Mouse (Mus musculus) granulocyte monocyte progenitor cell, adult 5-6 weeks (primary cell): ENCODE data around the gene Otud7b. TPM values are rescaled to one million over a fixed set of nuclear protein-coding genes. Genes with fewer than 3 reads are reported as not detected.

ENCODE experiments used
- ATAC-seq: replicated peaks from 2 replicates; pipeline ENCODE4 v1.8.0; 2016; ENCODE audit warnings: mild to moderate bottlenecking, moderate TSS enrichment, inconsistent platforms; ENCODE audit not compliant: poor library complexity, severe bottlenecking
- total RNA-seq, 2 experiments: library from RNA; stranded (forward) in 1 of 2; stranded (reverse) in 1 of 2; fragments of 200-712, 200-1000 nt in 1 of 2; fragments of >200 nt in 1 of 2; fragmentation: Nextera tagmentation in 1 of 2; gene quantifications; 2 replicates each; pipeline ENCODE4 v1.2.3; 2014 to 2017

Gene Otud7b
- total RNA-seq, 2 experiments from 2014 or later, result 6.1 to 8.8 TPM

DNA sequence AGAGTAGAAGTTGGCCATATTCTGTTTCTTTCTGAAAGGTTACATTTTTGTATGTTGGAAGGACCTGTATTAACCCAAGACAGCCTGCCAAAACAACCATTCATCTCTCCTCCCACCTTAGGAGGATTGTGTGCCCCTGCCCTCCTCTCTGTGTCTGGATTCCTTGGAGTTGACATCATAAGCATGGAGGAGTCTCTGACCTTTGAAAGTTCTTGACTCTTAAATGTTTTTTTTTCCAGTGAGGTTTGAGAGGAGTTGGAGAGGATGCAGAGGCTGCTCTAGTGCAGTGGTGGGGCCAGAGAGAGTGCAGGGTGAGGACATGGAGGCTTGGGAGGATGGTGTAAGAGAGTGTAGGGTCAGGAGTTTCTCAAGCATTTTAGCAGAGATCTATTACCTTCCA is 23.8 kb downstream of the Otud7b start:
- ATAC-seq, result no peak

DNA sequence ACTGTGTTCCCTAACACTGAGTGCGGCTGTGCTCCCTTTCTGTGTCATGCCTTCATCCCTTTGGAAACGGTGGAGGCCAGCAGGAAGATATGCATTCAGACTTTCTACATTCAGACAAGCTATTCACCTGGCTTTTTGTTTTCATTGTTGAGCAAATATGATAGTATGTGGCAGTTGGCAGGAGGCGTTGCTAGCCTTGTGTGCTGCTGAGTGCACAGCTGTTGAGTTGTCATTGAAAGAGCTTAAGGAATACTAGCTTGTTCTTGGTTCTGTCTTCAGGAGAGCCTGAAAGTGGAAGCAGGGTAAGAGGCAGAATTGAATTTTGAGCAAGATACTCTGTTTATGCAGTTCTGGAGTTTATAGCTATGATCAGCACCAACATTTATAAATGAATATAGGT is 28.2 kb downstream of the Otud7b start:
- ATAC-seq, result no peak

DNA sequence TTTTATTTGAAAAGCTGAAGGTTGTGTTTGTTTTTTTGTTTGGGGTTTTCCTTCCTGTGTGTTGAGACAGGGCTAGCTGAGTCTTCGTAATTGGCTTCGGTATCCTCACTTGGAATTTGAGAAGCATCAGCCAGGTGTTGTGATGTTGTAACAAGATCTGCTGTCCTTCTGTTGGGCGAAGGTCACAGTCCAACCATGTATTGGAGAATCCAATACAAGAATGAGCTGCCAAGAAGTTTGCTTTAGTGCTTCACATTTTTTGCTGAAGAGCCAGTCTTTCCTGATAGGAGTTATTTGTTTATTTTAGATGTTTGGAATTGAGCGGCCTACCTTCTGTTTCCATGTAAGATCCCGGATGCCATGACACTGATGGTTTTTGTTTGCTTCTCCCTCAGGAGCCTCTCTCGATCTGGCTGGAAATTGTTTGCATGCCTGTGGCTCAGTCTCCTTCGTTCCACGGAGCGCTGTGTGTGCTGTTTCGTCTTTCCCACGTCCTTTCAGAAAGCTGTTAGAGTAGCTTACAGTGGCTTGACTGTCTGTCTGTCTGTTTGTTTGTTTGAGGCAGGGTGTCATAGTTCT is 29.1 kb downstream of the Otud7b start:
- ATAC-seq, result no peak

DNA sequence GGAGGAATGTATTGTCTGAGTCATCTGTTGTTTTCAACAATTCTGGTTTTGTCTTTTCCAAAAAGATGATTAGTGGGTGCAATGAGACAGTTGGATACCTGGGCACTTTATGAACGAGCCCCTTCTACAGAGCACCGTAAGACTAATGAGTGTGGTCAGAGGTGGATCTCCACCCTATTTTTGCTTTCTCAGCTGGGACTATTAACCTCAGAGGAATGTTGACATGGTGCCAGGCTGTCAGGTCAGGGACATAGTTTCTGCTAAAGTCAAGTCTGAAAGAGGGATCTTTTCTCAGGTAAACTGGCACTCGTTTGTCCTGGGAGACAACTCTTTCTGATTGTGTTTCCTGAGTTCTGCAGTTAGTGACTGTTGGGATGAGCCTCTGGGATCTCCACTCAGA is 30.7 kb downstream of the Otud7b start:
- no peak for ATAC-seq

DNA sequence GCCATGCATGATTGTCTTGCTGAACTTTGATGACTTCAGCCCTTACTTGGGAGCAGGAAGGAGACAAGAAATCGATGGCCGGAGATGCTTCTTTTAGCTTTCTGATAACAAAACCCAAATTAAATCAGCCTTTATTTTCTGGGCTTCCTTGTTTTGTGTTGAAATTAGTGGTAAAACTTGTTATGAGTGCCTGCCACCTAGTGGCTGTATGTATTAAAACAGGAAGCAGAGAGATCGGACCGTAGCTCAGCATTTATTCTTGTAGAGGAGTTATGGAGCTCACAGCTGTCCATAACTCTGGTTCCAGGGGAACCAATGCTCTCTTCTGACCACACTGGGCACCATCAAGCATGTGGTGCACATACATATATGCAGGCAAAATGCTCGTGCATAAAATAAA is 43.6 kb downstream of the Otud7b start:
- ATAC-seq, result peak; percentile 80

DNA sequence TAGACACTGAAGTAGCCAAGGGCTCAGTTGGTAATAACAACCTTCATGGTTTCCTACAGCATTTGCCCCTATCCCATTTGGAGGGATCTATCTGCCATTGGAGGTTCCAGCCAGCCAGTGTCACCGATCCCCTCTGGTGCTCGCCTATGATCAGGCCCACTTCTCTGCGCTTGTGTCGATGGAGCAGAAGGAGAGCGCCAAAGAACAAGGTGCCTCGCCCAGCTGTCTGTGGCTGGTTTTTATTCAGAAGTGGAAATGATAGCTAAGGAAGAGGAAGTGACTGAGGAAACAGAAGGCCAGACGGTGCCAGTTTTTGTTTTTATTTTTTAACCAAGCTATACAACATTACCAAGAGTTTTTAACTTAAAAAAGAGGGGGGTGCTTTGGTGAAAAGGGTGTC is 47.5 kb downstream of the Otud7b start:
- ATAC-seq, result no peak

DNA sequence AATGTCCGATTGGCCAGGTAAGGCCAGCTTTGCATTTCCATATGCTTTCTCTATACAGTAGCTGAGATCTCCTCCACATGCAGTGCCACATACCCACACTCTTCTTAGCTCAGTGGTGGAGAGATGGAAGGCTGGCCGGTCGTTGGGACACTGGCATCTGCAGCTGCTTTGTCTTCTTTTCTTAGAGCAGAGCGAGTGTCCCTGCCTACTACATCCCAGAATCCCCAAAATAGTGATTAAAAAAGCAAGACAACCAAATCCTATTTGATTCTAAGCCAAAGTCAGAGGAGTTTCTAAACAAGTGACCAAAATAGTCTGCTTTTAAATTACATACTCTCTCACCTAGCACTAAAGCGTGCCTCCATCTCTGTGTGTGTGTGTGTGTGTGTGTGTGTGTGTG is 48.3 kb downstream of the Otud7b start:
- no peak for ATAC-seq

DNA sequence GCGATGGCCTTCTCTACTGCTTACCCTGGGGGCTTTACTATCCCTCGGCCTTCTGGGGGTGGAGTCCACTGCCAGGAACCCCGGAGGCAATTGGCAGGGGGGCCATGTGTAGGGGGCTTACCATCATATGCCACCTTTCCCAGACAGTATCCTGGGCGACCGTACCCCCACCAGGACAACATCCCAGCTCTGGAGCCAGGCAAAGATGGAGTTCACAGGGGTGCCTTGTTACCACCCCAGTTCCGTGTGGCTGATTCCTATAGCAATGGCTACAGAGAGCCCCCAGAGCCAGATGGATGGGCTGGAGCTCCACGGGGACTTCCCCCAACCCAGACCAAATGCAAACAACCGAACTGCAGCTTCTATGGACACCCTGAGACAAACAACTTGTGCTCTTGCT is 51.2 kb downstream of the Otud7b start:
- no peak for ATAC-seq

DNA sequence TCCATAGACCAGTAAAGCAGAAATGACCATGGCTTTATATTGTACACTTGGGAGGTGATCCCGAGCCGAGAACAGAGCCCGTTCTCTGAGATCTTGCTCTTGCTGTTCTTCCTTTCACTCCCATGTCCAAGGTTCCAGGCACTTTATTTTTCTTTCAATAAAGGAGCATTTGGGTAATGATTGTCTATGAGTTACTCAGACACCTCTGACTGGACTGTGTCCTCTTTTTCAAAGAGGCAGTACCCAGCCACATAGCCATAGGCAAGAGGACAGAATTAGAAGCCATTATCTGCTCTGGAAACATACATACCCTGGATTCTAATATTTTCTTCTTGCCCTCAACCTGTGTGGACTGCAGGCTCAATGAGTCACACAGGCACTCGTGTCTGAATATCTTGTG is 55.5 kb downstream of the Otud7b start:
- ATAC-seq, result no peak

DNA sequence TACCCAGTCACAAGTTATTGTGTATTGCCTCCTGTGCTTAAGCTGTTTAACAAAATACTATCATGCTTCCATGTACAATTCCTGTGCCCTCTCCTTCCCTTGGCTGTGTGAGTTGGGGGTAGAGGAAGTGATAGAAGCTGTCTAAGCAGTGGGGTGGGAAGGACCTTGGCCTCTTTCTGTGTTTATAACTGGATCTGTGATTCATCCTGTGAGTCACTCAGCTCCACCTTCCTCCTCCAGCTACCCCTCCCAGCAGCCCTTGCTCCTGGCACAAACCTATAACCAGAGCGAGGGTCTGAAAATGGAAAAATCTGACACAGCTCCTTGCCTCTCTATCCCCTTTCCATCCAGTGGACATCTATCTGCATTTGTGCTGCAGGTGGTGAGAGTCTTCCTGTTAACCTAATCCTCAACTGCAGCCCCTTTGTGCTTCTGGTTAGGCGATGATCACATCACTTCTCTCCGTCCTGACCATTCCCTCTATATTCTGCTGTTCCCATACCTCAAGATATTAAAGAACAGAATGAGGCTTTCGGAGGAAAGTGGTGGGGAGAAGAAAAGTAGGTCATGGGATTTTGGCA is 56.0 kb downstream of the Otud7b start:
- peak; percentile 68 for ATAC-seq

DNA sequence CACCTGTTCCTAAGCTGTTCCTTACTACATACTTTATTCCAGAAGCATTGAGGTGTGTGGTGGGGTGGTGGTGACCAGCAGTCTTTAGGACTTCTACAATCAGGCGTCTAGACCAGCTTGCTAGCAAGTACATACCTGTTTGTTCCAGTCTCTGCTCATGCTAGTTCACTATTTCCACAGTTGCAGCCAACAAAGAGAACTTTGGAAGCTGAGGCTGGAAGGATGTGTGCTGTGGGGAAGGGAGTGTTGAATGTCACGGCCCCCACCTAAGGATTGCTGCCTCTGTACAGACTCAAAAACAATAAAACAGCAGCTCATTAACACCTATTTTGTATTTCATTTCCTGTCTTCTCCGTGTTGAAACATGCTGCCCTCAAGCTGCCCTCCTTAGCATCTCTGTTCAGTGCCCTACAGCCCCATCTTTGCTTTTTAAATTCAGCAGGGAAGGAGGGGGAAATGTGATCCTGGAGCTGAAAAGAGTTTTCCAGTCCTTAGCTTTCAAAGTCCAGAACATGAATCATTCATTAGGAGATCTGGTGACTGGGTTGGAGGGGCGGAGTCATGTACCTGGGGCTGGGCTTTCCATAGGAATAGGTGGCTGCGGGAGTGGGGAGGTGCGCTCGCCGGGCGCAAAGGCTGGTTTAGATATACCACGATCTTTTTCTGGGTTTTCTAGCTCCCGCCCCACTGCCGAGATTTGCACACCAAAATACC is 56.6 kb downstream of the Otud7b start:
- no peak for ATAC-seq

DNA sequence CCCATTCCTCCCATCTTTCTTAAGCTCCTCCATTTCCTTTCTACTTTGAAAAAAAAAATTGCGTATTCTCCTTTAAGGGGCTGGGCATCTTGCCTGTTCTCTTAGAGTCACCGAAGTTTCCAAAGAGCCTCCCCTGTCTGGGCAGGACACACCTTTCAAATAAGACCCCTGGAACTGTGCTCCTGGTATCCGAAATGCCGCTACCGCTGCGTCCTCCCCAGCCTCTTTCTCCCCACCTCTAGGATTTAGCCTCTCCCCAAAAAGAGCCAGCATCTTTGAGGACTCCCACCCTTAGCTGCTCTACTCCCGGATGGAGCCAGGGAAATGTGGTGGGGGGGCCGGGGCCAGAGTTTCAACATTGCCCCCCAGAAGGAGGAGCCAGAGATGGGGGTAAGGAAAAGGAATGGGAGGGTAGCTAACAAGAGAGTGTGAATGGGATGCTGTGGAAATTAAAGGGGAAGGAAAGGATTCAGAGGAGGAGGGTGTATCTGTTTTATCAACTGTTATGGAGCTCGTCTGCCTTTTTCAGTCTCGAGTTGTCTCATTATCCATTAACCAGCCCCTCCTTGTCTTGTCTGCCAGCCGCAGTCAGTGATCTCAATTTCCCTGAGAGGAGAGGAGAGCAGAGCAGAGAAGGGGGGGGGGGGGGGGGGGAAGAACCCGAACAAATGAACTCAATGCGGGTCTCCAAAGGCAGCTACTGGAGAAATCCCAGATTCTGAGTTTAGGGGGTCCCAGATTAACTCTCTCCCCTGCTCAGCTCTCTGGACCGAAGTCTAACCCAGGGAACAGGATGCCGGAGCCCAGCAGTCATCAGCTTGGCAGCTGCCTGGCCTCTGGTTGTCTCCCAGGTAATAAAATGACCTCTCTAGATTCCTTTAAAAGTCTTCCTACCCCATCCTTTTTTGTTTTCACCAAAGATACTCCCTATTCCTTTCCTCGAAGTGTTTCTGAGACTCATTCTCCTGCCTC is 57.8 kb downstream of the Otud7b start, which contains the start of gene Mtmr11:
Mtmr11 (plus strand) TSS at position 136 of the 972 bp plus-strand sequence.
- peak; percentile 21; the same call in 1 of the 2 replicates for ATAC-seq

DNA sequence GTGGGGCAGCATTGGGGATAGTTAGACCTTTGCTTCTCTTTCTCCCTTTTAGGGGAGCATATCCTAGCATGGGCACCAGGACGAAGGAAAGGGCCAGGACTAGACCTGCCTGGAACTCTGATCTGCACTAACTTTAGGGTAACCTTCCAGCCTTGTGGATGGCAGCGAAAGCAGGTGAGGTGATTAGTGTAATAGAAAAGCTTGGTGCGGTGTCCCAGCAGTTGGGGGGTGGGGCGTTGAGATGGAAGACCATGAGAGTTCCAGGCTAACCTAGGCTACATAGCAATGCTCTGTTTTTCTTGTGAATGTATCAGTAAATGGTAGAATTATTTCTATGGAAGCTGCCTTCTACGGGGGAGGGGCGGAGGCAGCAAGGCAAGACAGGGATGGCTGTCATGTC is 58.7 kb downstream of the Otud7b start:
- ATAC-seq, result no peak

DNA sequence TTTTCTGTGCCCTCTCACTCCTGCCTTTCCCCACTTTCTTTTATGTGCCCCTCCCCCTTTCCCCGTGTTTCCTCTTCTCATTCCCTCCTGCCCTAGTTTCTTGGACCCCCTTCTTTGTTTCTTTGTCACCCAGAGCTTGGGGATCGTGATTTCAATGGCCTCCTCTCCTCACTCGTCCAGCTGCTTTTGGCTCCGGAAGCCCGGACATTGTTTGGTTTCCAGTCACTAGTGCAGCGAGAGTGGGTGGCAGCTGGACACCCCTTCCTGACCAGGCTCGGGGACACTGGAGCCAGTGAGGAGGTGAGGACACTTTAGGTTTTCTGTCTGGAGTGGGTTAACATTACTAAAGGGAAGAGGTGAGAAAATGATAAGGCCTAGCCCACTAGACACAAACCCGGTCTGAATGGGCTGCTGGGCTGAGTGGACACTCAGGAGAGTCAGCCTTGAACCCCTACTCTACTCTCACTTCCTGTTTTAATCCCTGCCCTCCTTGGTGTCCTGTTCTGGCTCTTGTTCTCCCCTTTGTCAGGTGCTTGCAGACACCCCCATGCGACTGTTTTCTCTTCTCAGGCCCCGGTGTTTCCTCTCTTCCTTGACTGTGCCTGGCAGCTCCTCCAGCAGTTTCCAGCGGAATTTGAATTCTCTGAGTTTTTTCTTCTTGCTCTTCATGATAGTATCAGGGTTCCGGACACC is 64.3 kb downstream of the Otud7b start:
- no peak for ATAC-seq

DNA sequence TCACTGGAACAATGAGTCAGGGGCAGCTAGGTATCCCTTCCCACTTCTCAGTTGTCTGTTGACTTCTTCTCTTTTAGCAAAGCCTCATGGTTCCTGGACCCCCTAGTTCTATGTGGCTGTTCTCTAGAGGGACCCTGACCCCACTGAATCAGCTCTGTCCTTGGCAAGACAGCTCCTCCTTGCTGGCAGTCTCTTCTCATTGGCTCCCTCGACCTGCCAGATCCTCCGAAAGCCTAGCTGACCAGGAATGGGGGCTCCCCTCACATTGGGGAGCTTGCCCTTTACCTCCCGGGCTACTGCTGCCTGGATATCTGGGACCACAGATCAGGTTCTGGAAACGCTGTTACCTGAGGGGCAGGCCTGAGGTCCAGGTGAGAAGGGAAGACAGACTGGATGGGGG is 65.9 kb downstream of the Otud7b start:
- no peak for ATAC-seq

DNA sequence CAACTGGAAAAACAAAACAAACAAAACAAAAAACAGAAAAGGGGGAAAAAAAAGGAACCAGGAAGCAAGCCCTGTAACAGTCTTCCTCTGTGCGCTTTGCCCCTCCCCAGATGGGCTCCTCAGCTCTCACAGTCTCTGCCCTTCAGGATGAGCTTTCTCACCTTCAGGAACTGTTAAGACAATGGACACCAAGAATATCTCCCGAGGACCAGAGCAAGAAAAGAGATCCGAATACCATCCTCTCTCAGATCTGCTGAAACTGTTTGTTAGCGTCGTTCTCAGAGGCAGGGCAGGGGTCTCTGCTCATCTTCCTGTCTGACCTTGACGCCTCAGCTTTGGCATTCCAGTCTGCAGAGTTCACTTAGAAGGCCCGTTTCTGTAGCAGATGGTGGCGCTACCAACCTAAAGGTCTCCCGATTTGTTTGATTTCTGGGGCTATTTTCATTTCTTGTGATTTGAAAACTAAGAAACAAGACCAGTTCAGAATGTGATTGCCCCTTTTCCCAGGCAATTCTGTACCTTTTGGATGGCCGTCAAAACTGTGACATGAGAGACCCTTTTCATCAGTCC is 66.7 kb downstream of the Otud7b start:
- ATAC-seq, result no peak

DNA sequence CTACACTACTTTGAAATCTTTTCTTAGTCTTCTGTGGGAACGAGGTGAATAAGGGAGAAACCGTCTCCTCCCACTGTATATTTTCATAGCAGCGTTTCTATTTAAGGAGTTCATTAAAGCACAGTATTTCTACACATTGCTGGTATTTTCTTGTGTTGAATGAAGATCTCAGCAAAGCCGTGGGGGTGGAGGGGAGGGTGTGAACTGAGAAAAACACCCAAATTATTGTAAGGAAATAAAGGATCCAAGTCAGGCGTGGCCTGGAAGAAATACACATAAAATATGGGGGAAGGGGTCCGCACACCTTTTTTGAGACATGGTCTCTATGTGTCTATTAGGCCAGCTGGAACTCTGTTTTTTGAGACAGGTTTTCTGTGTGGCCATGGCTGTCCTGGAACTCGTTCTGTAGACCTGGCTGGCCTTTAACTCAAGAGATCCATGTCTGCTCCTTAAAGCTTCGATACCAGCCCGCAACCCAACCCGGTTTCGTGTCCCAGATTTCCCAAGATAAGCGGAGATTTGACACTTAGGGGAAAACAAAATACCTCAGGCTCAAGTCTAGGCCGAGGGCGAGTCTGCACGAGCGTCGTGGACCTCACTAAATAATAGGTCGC is 67.4 kb downstream of the Otud7b start:
- ATAC-seq, result no peak

DNA sequence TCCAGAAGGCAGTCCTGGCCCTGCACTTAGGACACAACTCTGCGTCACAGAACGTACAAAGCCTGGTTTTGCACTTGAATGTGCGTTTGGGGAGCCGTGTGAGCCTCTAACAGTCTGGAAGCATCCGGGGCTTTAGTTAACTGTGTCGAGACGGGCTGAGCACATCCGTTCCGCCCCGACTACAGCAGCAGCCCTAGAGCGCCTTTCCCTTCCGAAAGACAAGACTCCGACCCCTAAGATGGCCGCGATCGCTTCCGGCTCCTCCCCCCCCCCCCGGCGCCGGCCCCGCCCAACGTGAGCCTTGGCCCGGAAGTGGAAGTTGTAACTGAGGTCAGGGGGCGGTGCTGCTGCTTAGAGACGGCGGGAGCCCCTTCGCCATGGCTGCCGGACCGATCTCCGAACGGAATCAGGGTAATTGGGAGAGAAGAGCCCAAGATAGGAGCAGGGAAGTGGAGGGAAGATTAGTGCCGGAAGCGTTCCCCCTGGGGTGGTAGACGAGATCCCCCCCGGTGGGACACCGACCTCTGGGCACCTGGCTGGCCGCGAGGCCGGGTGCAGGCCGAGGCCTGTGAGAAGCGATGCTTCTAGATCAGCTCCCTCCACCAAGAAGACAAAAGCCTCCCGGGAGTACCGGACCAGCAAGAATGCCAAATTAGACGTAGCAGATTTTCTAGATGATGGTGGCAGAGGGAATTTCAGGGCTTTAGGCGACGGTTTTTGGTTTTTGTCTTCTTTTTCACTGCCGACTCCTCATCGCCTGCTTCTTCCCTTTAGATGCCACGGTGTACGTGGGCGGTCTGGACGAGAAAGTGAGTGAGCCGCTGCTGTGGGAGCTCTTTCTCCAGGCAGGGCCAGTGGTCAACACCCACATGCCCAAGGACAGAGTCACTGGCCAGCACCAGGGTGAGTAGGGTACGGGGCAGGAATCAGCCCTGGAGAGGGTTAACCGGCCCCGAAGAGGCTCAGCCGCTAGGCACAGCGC is 68.2 kb downstream of the Otud7b start, which contains the start of gene Sf3b4:
Sf3b4 (plus strand) TSS at position 136 of the 982 bp plus-strand sequence.
- ATAC-seq, result peak; percentile 93
